Mouse (Mus musculus) ES-E14 (cell line): Measurements from ENCODE around the gene Abhd11.

Source experiments
- HCFC1 ChIP-seq: IDR thresholded peaks from 2 replicates; pipeline ENCODE4 v1.6.1; 2012; ENCODE audit warnings: low read length, inconsistent platforms, borderline replicate concordance; ENCODE audit not compliant: insufficient read depth
- MAFK ChIP-seq: IDR thresholded peaks from 2 replicates; pipeline ENCODE4 v1.6.1; 2014; ENCODE audit warnings: mild to moderate bottlenecking, low read depth, low read length, inconsistent platforms; ENCODE audit not compliant: insufficient read depth
- ZNF384 ChIP-seq: IDR thresholded peaks from 2 replicates; pipeline ENCODE4 v1.6.1; 2012; ENCODE audit warnings: low read depth, low read length, inconsistent platforms

GRCm38 (mm10) chr5:134974921-134975320, 34.0 kb upstream of the Abhd11 start:
- TF ChIP-seq ZNF384, result no peak
- no peak for TF ChIP-seq MAFK
- no peak for TF ChIP-seq HCFC1
